In genomic region chr13:54308591-54308990, GRCm38 (mm10) we compare ENCODE assay signal across 14 mouse cellular contexts.
DNase-seq lines count a peak whose midpoint lies in the region; ATAC-seq and TF ChIP-seq lines count a peak whose summit lies in the region.
"Had no signal": no experiment of that assay in that cellular context is flagged by ENCODE, and none has a peak within 500 bp of the region (broad histone marks: within the 10 kb centered on the region; RNA-seq: fewer than 3 reads in every experiment).

No protein-coding gene starts in this region.

- H3K27me3 ChIP-seq in heart, embryonic 13.5 days (replicated peaks), result no peaks in the 10 kb centered on the region
- no peaks in the 10 kb centered on the region for H3K27me3 ChIP-seq in forebrain, embryonic 14.5 days (replicated peaks; ENCODE audit: control insufficient read depth, insufficient read depth, low read length)
- H3K27me3 ChIP-seq in hindbrain, postnatal 0 days (ENCODE audit: insufficient read depth, low read length), result no peaks in the 10 kb centered on the region
- H3K27me3 ChIP-seq: limb, embryonic 13.5 days had no signal

- H3K4me3 ChIP-seq in heart, embryonic 13.5 days, result no peak overlapping the region
- no peak overlapping the region for H3K4me3 ChIP-seq in forebrain, embryonic 14.5 days (ENCODE audit: low read depth, low read length)
- H3K4me3 ChIP-seq in hindbrain, postnatal 0 days (ENCODE audit: low read length), result no peak overlapping the region
- H3K4me3 ChIP-seq: erythroblast, embryonic 14.5 days; heart, embryonic 10.5 days; limb, embryonic 13.5 days had no signal

- WGBS in heart, embryonic 13.5 days, result 23% methylated on average over 2 of the region's 2 CpGs
- 39% methylated on average over 2 of the region's 2 CpGs for WGBS in forebrain, embryonic 14.5 days
- WGBS in hindbrain, postnatal 0 days, result 21% methylated on average over 2 of the region's 2 CpGs

- ATAC-seq in heart, embryonic 13.5 days (ENCODE audit: extremely low read depth, insufficient number of reproducible peaks, low FRiP score, low TSS enrichment), result no peak
- no peak for ATAC-seq in forebrain, embryonic 14.5 days
- ATAC-seq in hindbrain, postnatal 0 days, result no peak
- no peak for ATAC-seq in megakaryocyte-erythroid progenitor cell, adult 5-6 weeks (replicated peaks; ENCODE audit: low FRiP score, low TSS enrichment, poor library complexity, severe bottlenecking)

- H3K9me3 ChIP-seq in heart, embryonic 13.5 days, result no peaks in the 10 kb centered on the region
- H3K9me3 ChIP-seq in forebrain, embryonic 14.5 days (replicated peaks; ENCODE audit: control insufficient read depth, low read length), result no peaks in the 10 kb centered on the region
- H3K9me3 ChIP-seq in hindbrain, postnatal 0 days (ENCODE audit: low read length), result no peaks in the 10 kb centered on the region
- H3K9me3 ChIP-seq: heart, embryonic 10.5 days; limb, embryonic 13.5 days had no signal

- no peak overlapping the region for H3K4me2 ChIP-seq in heart, embryonic 13.5 days
- no peak overlapping the region for H3K4me2 ChIP-seq in forebrain, embryonic 14.5 days (ENCODE audit: low read length)
- H3K4me2 ChIP-seq in hindbrain, postnatal 0 days (ENCODE audit: low read depth, low read length), result no peak overlapping the region
- H3K4me2 ChIP-seq: limb, embryonic 13.5 days had no signal

- peaks cover 67% of the 10 kb centered on the region for H3K4me1 ChIP-seq in heart, embryonic 13.5 days
- peaks cover 11% of the 10 kb centered on the region for H3K4me1 ChIP-seq in forebrain, embryonic 14.5 days (ENCODE audit: control insufficient read depth, insufficient read depth, low read length)
- H3K4me1 ChIP-seq in hindbrain, postnatal 0 days (ENCODE audit: insufficient read depth, low read length), result peaks cover 27% of the 10 kb centered on the region

- H3K36me3 ChIP-seq in heart, embryonic 13.5 days, result no peaks in the 10 kb centered on the region
- H3K36me3 ChIP-seq in forebrain, embryonic 14.5 days (ENCODE audit: control insufficient read depth, insufficient read depth, low read length), result peaks cover 10% of the 10 kb centered on the region
- H3K36me3 ChIP-seq in hindbrain, postnatal 0 days (ENCODE audit: insufficient read depth, low read length), result peaks cover 6% of the 10 kb centered on the region; the same call in 1 of the 2 replicates
- H3K36me3 ChIP-seq: heart, embryonic 10.5 days; limb, embryonic 13.5 days had no signal

- no peak for TF ChIP-seq CTCF in hindbrain, postnatal 0 days (IDR thresholded peaks at IDR 0.05; ENCODE audit: low read depth)

- 0 out of 2 replicates have a peak overlapping the region, but pooled peaks have one; percentile 55 for H3K27ac ChIP-seq in heart, embryonic 13.5 days (replicated peaks)
- peak overlapping the region; percentile 85 for H3K27ac ChIP-seq in forebrain, embryonic 14.5 days (ENCODE audit: low read depth, low read length)
- H3K27ac ChIP-seq in hindbrain, postnatal 0 days, result peak overlapping the region; percentile 81
- H3K27ac ChIP-seq: limb, embryonic 13.5 days had no signal

- no peak for DNase-seq in heart, adult 9 months (ENCODE audit: low spot score in 2 of 2)
- DNase-seq in brain, adult 2 months (ENCODE audit: low read depth, low spot score), result peak; percentile 75
- peak; percentile 56 for DNase-seq in forebrain, embryonic 14.5 days (ENCODE audit: low spot score)
- DNase-seq in hindbrain, postnatal 0 days (ENCODE audit: low spot score), result no peak
- no peak for DNase-seq in thymus, postnatal 10 days (ENCODE audit: low spot score in 2 of 2)
- no peak for DNase-seq in T-cell, adult 2 months (ENCODE audit: low spot score)
- DNase-seq: kidney, adult 9 months; lung, adult 2 months; thymus, postnatal 36 days had no signal

- H3K9ac ChIP-seq in heart, embryonic 13.5 days, result no peak overlapping the region
- no peak overlapping the region for H3K9ac ChIP-seq in forebrain, embryonic 14.5 days (ENCODE audit: low read length)
- H3K9ac ChIP-seq in hindbrain, postnatal 0 days (replicated peaks; ENCODE audit: low read length), result no peak overlapping the region
- H3K9ac ChIP-seq: limb, embryonic 13.5 days had no signal

Comparison
In these comparisons a context has a peak if more than half of its experiments do, and no peak if none do; other contexts are left out.
1. DNase-seq: peak in brain, adult 2 months (single experiment) and forebrain, embryonic 14.5 days (single experiment); none in heart, adult 9 months (0 of 2), hindbrain, postnatal 0 days (single experiment), thymus, postnatal 10 days (0 of 2) and T-cell, adult 2 months (single experiment).
2. Peak in every context shown above with its lines, with median percentiles within 50 percentile points of each other: H3K27ac ChIP-seq.